ENCODE assay signal across 9 mouse cellular contexts in genomic region chr2:147656667-147657066, GRCm38 (mm10).
DNase-seq lines count a peak whose midpoint lies in the region; ATAC-seq and TF ChIP-seq lines count a peak whose summit lies in the region.
"Had no signal": no experiment of that assay in that cellular context is flagged by ENCODE, and none has a peak within 500 bp of the region (broad histone marks: within the 10 kb centered on the region; RNA-seq: fewer than 3 reads in every experiment).

No protein-coding gene starts in this region.

- peak; percentile 54 for TF ChIP-seq CTCF in intestine, postnatal 0 days (IDR thresholded peaks at IDR 0.05; ENCODE audit: low read depth)
- TF ChIP-seq CTCF in brain, embryonic 14.5 days (IDR thresholded peaks at IDR 0.05; ENCODE audit: borderline replicate concordance, extremely low read depth, insufficient read depth, insufficient read length) = peak; percentile 58; the same call in 1 of the 2 replicates

- no peak for ATAC-seq in intestine, postnatal 0 days
- no peak for ATAC-seq in intestine, embryonic 16.5 days
- no peak for ATAC-seq in monocyte, adult 5-6 weeks (replicated peaks; ENCODE audit: insufficient number of reproducible peaks, low FRiP score, low TSS enrichment, poor library complexity, severe bottlenecking)
- ATAC-seq in intestine, embryonic 15.5 days = no peak

- no peak for TF ChIP-seq POLR2A in brain, embryonic 14.5 days (IDR thresholded peaks at IDR 0.05; ENCODE audit: borderline replicate concordance, extremely low read depth, insufficient read depth, insufficient read length, poor library complexity, severe bottlenecking)

- no peak overlapping the region for H3K4me3 ChIP-seq in intestine, postnatal 0 days (ENCODE audit: low read depth, low read length)
- H3K4me3 ChIP-seq in intestine, embryonic 16.5 days (ENCODE audit: low read length) = no peak overlapping the region
- H3K4me3 ChIP-seq in intestine, embryonic 15.5 days (replicated peaks) = no peak overlapping the region
- H3K4me3 ChIP-seq: limb, embryonic 15.5 days had no signal

- H3K4me1 ChIP-seq in intestine, postnatal 0 days (replicated peaks; ENCODE audit: control insufficient read depth, insufficient read depth, low read length) = no peaks in the 10 kb centered on the region
- H3K4me1 ChIP-seq in intestine, embryonic 16.5 days (ENCODE audit: control insufficient read depth, insufficient read depth, low read length) = no peaks in the 10 kb centered on the region
- no peaks in the 10 kb centered on the region for H3K4me1 ChIP-seq in intestine, embryonic 15.5 days (replicated peaks)
- H3K4me1 ChIP-seq: limb, embryonic 15.5 days had no signal

- no peaks in the 10 kb centered on the region for H3K9me3 ChIP-seq in intestine, postnatal 0 days (ENCODE audit: control insufficient read depth)
- no peaks in the 10 kb centered on the region for H3K9me3 ChIP-seq in intestine, embryonic 16.5 days (ENCODE audit: control insufficient read depth, low read length)
- no peaks in the 10 kb centered on the region for H3K9me3 ChIP-seq in intestine, embryonic 15.5 days
- H3K9me3 ChIP-seq: limb, embryonic 15.5 days had no signal

- no peaks in the 10 kb centered on the region for H3K36me3 ChIP-seq in intestine, postnatal 0 days (ENCODE audit: control insufficient read depth, insufficient read depth)
- H3K36me3 ChIP-seq in intestine, embryonic 16.5 days (ENCODE audit: control insufficient read depth, insufficient read depth, low read length) = no peaks in the 10 kb centered on the region
- no peaks in the 10 kb centered on the region for H3K36me3 ChIP-seq in intestine, embryonic 15.5 days
- H3K36me3 ChIP-seq: limb, embryonic 15.5 days had no signal

- no peak overlapping the region for H3K27ac ChIP-seq in intestine, postnatal 0 days (ENCODE audit: low read depth, low read length)
- no peak overlapping the region for H3K27ac ChIP-seq in intestine, embryonic 16.5 days (ENCODE audit: low read length)
- no peak overlapping the region for H3K27ac ChIP-seq in intestine, embryonic 15.5 days
- H3K27ac ChIP-seq: limb, embryonic 15.5 days had no signal

- WGBS in intestine, postnatal 0 days = 19% methylated on average over 1 of the region's 1 CpGs
- 16% methylated on average over 1 of the region's 1 CpGs for WGBS in intestine, embryonic 16.5 days
- 11% methylated on average over 1 of the region's 1 CpGs for WGBS in intestine, embryonic 15.5 days

- intact Hi-C loops in left cerebral cortex, postnatal 25 days (cut with DNase I) = loop anchor here (2.0 to 5.0 kb wide), 2 partner anchors 224 to 278 kb away; no protein-coding TSS in a partner anchor
- intact Hi-C loops in heart, postnatal 25 days (cut with DNase I) = no loop called here

- DNase-seq in ES-CJ7 (ENCODE audit: low read depth, low spot score) = peak; percentile 30
- DNase-seq in brain, embryonic 14.5 days (ENCODE audit: low read depth) = peak; percentile 52
- peak; percentile 3 to 6 for DNase-seq in left cerebral cortex, postnatal 25 days (ENCODE audit: low spot score in 2 of 2)
- no peak for DNase-seq in heart, postnatal 25 days (ENCODE audit: low spot score)

- H3K27me3 ChIP-seq in intestine, postnatal 0 days (replicated peaks; ENCODE audit: control insufficient read depth, insufficient read depth, low read length) = no peaks in the 10 kb centered on the region
- H3K27me3 ChIP-seq in intestine, embryonic 16.5 days (replicated peaks; ENCODE audit: control insufficient read depth, insufficient read depth, low read length) = no peaks in the 10 kb centered on the region
- no peaks in the 10 kb centered on the region for H3K27me3 ChIP-seq in intestine, embryonic 15.5 days (replicated peaks)

- H3K9ac ChIP-seq in intestine, postnatal 0 days (ENCODE audit: low read depth, low read length) = no peak overlapping the region
- H3K9ac ChIP-seq in intestine, embryonic 16.5 days (ENCODE audit: low read depth, low read length) = no peak overlapping the region
- H3K9ac ChIP-seq in intestine, embryonic 15.5 days = no peak overlapping the region
- H3K9ac ChIP-seq: limb, embryonic 15.5 days had no signal

- H3K4me2 ChIP-seq in intestine, postnatal 0 days (replicated peaks; ENCODE audit: low read depth) = no peak overlapping the region
- H3K4me2 ChIP-seq in intestine, embryonic 16.5 days (ENCODE audit: low read depth, low read length) = no peak overlapping the region
- no peak overlapping the region for H3K4me2 ChIP-seq in intestine, embryonic 15.5 days (replicated peaks)
- H3K4me2 ChIP-seq: limb, embryonic 15.5 days had no signal
